Mouse (Mus musculus): ENCODE data around the gene Upf2.
"Not testable (repeated sequence)": the region's sequence is repeated elsewhere in the genome, so short reads cannot be mapped to it uniquely, and the experiment has no call there.

Upf2 gene

DNA sequence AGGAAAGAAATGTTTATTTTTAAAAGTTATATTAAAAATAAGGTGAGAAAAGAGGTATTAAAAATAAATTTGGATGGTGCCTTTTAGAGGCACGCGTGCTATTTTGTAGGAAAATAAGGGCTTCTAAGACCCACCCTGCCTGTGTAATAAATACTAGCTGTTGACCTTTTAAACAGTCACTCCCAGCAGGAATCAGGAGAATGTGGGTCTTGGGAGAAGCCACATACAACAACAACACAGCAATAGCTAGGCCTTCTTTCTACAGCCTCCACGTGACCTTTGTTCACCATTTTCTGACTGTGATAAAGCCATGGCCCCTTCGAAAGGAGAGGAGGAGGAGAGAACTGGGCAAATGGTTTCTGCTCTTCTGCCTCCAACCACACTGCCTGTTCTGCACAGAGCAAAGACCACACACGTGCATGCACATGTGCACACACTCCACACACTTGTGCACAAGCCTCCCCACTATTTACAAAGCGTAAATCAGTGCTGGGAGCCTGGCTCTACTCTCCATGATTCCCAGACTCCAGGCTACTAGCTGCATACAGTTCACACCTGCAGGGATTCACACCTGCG, 121.5 kb downstream of the Upf2 start:
- DNase-seq: no peak

DNA sequence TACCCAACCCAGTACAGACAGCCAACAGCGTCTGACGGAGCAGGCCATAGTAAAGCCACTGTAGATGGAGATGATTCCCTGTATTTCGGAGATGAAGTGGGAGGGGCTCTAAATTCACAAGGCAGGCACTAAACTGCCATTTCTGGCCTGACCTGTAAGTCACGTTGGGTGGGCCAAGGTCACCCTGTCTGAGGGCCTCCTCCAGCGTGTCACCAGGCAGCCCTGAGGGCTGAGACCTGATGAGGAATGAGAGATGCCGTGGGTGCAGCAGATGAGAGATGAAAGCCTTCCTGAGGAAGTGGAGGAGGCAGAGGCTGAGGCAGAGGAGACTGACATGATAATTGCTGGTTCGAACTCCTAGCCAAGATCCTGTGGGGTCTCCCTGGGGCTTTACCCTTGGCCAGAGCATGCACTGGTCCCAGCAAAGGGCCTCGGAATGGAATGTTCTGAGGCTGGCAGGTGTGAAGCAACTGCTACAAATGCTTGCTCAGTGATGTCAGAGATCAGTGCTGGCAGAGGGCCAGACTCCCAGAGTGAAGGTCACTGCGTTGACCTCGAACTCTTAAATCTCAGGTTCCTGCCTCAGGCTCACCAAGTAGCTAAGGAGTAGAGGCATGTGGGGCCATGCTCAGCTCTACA, 123.7 kb downstream of the Upf2 start:
- DNase-seq: peak; percentile 72 to 83

DNA sequence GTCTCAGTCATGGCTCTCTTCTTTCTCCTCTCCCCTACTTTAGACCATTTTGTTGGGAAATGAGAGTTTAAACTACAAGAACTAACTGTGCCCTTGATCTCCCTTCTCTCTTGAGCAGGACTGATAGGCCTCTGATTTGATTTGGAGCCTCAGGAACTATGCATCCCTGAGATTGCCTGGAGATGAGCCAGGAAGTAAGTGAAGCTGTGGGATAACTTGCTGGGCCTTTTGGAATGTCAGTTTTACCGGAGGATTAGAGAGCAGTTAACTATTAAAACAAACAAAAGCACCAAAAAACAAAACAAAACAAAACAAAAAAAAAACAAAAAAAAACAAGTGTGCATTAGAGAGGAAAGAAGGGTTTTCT, 124.2 kb downstream of the Upf2 start:
- DNase-seq: no peak

DNA sequence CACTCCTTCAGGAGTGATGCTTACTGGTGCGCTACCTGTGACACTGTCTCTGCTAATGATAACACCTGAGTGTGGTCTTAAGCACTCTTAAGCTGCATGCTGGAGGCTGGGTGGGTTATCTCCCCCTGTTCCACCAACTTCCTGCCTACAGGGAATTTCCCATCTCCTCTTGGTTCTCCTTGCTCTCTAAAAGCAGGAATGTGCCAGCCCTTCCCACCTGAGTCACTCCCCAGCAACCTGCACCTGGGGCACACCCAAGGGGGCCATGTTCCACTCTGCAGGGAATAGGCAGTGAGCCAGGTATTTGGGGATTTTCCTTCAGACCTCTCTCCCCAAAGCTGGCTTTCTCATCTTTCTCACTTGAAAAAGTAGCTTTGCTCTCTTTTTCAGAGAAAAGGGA, 128.8 kb downstream of the Upf2 start:
- DNase-seq: no peak

DNA sequence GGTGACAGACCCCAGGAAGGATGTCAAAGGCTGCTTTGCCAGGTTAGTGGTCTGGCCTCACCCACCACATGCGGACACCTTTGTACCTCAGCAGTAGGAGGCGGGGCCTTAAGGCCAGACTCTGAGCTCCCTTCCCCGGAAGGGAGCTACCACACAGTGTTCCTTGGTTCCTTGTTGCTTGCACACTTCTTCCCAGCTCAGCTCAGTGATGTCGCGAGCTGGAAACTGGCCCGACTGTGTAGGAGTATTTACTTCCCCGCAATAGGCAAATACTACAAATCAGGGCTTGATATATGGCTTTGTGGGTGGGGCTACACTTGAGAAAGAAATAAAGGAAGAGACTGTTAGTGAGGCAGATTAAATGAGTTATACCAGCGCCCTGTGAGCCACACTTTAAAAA, 129.8 kb downstream of the Upf2 start:
- no peak for DNase-seq

DNA sequence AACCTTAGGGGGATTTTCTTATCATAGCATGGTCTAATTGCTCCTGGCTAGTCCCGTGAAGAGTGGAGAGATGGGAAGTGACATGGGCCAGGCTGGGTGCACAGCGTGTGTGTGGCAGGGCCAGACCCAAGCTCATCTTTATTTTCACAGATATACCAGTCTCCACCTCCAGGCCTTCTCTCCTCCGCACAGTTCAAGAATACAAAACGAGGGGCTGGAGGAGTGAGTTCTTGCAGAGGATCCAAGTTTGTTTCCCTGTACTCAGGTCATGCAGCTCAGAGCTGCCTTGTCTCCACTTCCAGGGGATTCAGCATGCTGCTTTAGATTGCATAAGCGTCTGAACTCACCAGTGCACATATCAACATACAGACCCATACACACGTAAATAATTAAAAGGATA, 131.3 kb downstream of the Upf2 start:
- peak in 1 of 2 experiments; percentile 5 for DNase-seq

DNA sequence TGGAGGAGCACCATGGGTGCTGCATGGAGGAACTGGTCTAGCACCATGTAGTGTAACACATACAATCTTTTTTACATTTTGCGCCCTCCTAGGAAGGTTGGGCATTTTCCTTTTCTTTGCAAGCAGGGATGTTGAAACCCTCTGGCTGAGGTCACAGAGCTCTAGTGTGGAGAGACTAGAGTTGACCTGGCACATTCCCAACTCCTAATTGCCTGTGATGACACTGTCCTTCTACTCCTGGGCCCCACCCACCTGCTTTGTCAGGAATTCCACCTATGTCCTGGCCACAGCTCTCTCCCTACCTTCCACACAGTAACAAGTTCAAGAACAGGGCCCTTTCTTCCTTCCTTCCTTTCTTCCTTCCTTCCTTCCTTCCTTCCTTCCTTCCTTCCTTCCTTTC, 132.4 kb downstream of the Upf2 start:
- DNase-seq: peak in 1 of 2 experiments; percentile 32

DNA sequence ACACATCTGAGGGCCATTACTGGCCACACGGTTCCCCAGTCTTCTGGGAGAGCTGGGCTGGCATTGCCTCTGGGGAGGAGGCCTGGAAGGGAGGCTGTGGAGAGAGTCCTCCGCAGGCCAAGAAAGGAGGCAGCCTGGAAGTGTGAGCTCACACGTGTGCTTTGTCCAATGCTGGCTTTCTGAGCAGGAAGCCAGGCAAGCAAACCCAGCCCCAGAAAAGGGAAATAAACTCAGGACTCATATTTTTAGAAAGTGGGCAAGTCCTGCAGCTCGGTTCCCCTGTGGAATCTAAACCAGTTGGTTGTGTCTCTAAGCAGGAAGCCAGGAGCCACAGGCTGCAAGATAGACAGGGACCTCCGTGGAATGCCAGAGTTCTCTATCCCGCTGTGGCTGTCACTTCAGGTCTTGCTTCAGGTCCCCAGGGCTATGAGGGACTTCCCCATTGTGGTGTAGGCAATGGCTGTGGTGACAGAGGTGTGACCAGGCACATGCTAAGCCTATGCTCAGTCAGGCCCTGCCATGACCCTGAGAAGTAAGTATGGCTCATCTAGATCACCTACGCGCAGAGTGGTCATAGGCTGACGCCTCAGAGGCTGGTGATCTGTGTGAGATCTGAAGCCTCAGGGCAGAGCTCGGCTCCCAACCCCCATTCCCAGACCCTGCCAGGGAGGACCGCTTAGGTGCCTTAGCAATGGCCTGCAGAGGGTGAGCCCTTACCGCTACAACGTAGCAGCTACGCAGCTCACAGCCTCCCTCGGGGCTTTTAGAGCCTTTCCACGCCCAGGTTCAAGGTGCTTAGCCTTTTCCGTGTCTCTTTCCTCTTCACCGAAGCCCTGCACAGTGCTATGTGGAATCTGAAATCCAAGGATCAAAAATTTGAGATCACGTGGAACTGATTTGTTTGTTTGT, 134.6 kb downstream of the Upf2 start:
- peak in 1 of 2 experiments; percentile 22 for DNase-seq

DNA sequence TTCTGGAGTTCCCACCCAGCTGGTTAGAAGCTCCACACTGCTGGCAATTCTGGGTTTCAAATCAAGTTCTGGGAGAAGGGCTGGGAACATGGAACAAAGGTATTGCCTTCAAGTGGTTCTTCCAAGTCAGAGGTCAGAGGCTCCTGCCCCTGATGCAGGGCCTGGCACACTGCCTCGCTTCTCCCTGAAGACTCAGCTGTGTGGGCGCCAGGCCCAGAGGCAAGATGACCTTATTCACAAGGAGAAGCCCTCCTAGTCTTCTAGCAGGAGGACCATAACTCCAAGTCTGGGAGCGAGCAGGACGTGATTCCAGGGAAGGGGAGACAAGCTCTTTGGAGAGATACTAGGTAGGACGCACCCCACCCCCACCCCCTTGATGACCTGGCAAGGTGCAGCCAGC, 135.9 kb downstream of the Upf2 start:
- no peak for DNase-seq

DNA sequence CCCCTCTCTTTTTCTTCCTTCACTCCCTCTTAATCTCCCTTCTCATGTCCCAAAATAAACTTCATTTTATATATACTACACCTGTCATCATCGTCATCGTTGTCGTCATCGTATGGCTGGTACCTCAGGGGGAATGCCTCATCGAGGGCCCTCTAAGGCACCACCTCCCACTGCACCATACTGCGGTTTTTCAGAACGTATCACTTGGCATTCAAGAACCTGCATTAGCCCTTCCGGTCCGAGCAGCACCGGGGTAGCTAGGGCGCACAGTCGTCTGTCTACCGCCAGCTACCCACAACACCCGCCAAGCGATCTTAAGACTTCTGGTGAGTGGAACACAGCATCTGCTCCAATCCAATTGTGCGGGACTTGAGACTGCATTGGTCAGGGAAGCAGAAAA, 138.7 kb downstream of the Upf2 start:
- DNase-seq: not testable (repeated sequence)

DNA sequence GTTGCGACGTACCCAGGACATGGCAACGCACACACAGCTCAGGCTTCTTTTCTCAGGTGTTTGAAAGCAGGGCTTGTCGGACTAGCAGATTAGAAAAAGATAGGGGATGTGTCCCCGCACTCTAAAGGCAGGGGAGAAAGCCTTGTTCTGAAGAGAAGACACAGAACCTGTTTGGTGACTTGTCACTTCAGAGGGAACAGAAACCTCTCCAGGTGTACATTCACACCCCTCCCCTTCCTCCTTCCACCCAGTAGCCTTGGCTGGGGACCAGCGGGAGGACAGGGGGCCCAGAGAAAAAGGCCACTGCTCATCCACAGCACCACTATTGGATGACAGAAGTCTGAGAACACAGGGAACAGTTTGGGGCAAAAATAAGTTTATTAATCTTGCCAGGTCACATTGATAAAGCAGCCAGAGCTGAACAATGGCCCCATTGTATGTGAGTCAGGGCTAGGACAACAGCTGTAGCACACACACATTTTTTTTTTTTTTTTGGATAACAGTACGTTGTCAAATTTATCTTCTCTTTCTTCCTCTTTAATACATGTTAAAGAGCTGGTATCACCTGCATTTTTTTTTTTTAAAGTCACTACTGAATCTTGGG, 145.9 kb downstream of the Upf2 start:
- no peak for DNase-seq

DNA sequence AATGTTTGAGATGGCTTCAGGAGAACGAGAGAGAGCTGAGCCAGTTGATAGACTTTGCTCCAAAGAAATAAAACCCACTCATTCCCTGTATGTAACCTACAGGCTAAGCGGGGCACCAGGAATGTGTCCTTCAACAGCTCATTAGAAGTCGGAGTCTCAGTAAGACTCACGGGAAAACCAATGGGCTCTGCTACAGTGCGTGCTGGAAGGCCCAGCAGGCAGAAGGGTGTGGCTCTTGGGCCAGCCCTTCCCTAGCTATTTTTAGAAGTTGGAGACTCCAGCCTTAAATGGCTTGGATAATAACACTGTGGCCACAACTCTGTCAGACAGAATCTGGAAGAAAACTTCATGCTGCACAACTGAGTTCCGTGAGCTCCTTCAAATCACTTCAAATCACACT, 147.7 kb downstream of the Upf2 start:
- DNase-seq: no peak

DNA sequence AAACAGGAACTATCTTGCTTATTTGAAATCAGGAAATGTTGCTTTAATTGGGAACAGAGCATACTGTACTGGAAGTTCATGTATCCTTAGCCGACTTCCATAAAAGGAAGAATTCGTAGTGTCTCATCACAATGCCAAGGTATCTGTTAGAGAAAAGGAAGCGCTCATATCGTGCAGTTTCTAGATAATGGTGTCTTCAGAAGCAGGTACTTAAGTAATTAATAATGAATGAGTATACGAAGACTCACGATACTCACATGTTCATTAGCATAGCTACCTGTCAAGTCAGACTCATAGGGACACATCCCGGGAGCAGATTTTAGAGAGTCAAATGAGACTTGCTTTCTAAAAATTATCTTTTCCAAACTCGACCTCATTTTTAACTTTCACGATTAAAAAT, 148.2 kb downstream of the Upf2 start:
- no peak for DNase-seq

DNA sequence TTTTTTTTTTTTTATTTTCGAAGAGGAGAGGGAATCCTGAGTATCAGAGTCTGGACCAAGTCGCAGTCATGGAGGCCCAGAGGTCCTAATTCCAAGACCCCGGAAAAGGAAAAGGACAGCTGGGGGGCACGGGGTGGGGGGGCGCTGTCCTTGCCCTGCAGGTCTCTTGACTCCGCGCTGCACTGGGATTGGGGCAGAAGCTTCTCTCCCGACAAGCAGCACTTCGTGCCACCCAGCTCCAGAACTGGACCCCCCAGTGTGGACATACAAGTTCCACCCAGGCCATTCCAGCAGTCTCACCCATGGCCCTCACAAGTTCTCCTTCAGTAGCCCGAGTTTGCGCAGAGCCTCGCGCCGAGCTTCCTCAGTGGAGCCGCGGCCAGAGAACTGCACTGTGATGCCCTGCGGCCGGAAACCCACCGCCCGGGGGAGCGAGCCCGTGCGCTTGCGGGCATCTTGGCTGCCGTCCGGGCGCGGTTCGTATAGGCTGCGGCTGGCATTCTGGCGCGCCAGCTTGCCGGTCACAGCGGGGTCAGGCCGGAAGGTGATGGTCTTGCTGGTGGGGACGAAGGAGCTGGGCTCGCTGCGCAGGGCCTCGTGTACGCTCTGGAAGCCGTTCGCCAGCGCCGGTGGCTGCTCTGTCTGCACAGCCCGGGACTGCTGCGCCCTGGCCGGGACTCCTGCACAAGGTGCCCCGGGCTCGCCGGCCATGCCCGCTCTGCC, 148.9 kb downstream of the Upf2 start:
- DNase-seq: no peak

DNA sequence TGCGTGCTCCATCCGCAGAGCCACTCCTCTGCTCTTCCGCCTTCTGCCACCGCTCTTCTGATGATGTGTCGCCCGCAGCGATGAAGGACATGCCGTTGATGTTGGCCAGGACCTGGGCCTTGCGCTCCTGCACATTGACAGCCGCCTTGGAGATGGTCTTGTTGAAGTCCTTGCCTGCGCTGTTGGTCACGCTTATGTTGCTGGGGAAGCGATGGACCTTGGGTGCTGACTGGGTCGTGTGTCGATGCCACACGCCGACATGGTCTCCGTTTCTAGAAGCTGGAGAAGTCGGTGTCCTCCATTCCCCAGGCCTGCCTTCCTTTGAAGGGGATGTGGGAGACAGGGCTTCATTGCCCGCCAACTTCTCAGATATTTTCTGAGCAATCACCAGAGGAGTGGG, 149.5 kb downstream of the Upf2 start:
- DNase-seq: no peak

DNA sequence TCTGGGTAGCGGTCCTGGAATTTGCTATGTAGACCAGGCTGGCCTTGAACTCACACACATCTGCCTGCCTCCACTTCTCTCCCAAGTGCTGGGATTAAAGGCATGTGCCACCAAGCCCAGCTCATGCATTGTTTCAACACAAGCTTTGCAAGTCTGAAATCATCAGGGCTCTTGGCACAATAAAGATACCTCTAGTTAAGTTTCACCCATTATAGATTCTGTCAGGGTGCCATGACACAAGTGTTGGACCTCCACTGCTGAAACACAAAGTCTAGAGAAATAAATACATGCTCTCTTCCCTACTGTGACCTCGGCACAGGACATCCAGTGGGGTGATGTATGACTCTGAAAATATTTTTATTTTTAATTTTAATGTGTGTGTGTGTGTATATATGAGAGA, 154.2 kb downstream of the Upf2 start:
- no peak for DNase-seq
